Mouse (Mus musculus) layer of hippocampus, postnatal 25 days (tissue): ENCODE measurements around the gene Matk. TPM values are rescaled to one million over a fixed set of nuclear protein-coding genes. Genes with fewer than 3 reads are reported as not detected.

Experiments used
- DNase-seq, 2 experiments: peaks; one replicate each; pipeline ENCODE4 v3.0.0; 2022; ENCODE audit warnings: mixed read lengths in 2 of 2, low spot score in 1 of 2; ENCODE audit errors: extremely low spot score in 1 of 2
- microRNA-seq, 2 experiments: library from miRNA; unstranded; fragments of <30 nt; microRNA quantifications; one replicate each; pipeline ENCODE4 v1.2.0; 2021
- total RNA-seq, 2 experiments: library from RNA; stranded (reverse); gene quantifications; 2 replicates each; pipeline ENCODE4 v1.2.3; 2021

The Matk gene
- total RNA-seq, 2 experiments from 2014 or later, result 222 to 244 TPM

DNA sequence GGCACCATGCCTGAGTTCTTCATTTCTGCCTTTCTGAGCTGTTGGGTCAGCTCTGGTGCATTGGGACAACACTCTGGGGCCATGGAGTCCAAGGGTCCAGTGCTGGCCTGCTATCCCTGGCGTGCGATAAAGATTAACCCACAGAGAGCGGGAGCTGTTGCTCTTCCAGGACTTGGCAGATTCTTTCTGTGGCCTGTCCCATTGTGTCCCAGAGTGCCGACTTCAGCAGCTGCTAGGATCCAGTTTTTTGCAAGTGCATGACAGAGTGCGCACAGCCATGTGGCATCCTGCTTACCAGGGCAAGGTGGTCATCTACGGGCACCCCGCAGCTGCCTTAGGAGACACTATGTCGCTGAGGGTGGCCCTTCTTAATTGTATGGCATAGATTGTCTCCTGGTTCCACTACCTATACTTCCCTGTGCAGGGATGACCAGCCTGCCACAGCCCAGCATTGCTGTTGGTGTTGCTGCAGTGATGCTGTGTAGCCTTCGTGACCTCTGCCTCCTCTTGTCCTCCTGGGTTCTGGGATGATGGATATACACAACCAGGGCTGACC, 47.7 kb downstream of the Matk start:
- no peak for DNase-seq

DNA sequence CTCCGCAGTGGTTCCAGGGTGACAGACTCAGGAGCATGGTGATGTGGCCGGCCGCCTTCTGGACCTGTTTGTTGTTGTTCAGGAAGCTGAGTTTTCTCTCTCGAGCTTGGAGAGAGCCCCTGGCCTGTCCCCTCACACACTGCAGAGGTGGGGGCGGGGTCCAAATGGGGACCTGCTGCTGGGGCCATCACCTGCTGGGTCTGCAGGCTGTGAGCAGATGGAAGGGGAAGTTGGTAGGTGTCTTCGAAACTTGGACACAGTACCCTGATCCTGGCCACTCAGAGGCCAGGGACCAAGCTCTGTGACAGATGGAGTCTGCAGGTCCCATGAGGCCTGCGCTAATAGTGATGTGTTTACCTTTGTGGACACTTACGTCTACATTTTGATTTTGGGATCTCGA, 48.6 kb downstream of the Matk start:
- DNase-seq, result no peak

DNA sequence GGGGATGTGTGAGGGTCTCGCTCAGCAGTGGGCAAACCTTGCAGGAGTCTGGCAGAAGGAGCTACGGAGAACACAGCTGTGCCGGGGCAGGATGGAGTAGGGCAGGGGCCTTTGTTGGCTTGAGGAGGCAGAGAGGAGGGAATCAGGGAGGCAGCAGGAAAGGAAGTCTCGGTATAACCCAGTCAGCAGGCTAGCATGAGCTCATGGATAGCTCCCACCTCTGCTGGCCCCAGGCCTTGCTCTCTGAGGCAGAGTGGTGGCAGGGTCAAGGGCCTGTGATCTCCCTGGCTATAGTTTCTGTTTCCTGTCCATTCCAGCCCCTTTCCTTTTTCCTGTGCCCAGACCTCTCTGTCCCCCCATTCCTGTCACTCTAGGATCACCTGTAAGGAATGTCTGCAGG, 49.6 kb downstream of the Matk start:
- DNase-seq, result no peak

DNA sequence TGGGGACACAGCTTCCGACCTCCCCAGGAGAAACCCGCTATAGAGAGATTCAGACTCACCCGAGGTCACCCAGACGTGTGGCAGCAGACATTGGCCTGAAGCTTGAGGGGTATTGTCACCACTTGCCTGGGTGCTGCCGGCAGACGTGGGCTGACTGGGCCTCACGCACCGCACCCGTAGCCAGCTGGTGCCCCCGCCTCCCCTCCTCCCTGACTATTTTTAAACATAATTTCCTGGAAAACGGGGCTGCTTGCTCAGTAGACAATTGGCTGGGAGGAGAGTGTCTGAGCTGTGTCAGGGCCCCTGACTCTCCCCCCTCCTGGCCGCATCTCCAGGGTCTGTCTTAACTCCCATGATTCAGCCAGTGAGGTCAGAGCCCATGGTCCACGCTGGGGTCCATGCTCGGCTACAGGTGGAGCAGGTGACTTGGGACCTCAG, 50.1 kb downstream of the Matk start:
- DNase-seq, result no peak

GRCm38 (mm10) chr10:81303258-81303657, 50.5 kb downstream of the Matk start:
- DNase-seq, result no peak

DNA sequence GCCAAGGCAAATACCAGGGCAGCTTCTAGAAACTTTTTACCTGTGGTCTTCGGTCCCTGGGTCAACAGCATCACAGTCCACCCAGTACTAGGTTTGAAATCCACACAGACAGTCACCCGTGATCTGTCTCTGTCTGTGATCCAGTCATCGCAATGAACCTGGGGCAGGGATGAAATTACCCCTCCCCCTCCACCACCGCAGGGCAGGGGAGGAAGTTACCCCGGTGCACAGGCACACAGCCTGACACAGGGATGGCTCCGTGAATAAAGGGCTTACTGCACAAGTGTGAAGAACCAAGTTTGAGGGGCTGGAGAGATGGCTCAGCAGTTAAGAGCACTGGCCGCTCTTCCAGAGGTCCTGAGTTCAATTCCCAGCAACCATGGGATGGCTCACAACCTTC, 51.0 kb downstream of the Matk start:
- DNase-seq, result no peak

- DNase-seq, result peak in 1 of 2 experiments; percentile 68
These were observed 52.0 kb downstream of the Matk start for GRCm38 (mm10) chr10:81304597-81305238.

DNA sequence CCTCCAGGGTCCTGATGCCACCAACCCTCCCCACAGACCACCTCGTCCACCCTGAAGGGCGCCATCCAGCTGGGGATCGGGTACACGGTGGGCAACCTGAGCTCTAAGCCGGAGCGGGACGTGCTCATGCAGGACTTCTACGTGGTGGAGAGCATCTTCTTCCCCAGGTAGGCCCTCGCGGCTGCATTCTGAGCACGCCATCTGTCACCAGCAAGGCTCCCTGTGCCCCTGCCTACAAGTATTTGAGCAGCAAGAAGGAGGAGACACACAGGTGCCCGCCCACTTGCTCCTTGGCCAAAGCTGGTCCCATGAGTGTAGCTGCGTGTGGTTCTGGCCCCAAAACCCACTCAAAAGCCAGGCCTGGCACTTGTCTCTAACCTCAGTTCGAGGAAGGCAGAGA, 52.9 kb downstream of the Matk start:
- DNase-seq, result no peak

GRCm38 (mm10) chr10:81306173-81306668, 53.5 kb downstream of the Matk start:
- DNase-seq, result no peak

GRCm38 (mm10) chr10:81306837-81307682, 54.3 kb downstream of the Matk start:
- DNase-seq, result no peak

- no peak for DNase-seq
These were observed 56.8 kb downstream of the Matk start for GRCm38 (mm10) chr10:81309571-81309970.

Small RNAs within 50 kb of the gene (microRNA-seq; reads per million reads assigned to microRNA genes)
- gene Mir3057, result 43.9 to 71.7 reads per million in 2 experiments

Other genes starting within 250 kb of the Matk start
- gene Gng7, start 238.0 kb upstream of the Matk start, total RNA-seq, result 100 to 1,000 TPM; 180 to 184 TPM
- gene Diras1, start 227.3 kb upstream of the Matk start, total RNA-seq, result 100 to 1,000 TPM in 1 of 2 experiments, 10 to 100 TPM in 1; 98.7 to 103 TPM
- 10 to 100 TPM; 67.5 to 74.9 TPM for gene Slc39a3, start 215.5 kb upstream of the Matk start, total RNA-seq
- gene Sgta, start 192.8 kb upstream of the Matk start, total RNA-seq, result 100 to 1,000 TPM; 171 to 178 TPM
- gene Thop1, start 182.9 kb upstream of the Matk start, total RNA-seq, result 10 to 100 TPM; 51.3 to 54.6 TPM
- under 1 TPM; 0.81 to 0.94 TPM for gene Creb3l3, start 154.1 kb upstream of the Matk start, total RNA-seq
- gene Map2k2, start 147.0 kb upstream of the Matk start, total RNA-seq, result 100 to 1,000 TPM; 123 to 127 TPM
- gene Zbtb7a, start 117.7 kb upstream of the Matk start, total RNA-seq, result 100 to 1,000 TPM in 1 of 2 experiments, 10 to 100 TPM in 1; 94.7 to 101 TPM
- gene Pias4, start 85.0 kb upstream of the Matk start, total RNA-seq, result 10 to 100 TPM; 28.2 to 28.9 TPM
- gene Eef2, start 76.3 kb upstream of the Matk start, total RNA-seq, result 100 to 1,000 TPM; 896 to 944 TPM
- 10 to 100 TPM; 71.7 to 71.8 TPM for gene Dapk3, start 69.9 kb upstream of the Matk start, total RNA-seq
- not detected for gene 4930442H23Rik, start 69.1 kb upstream of the Matk start, total RNA-seq
- under 1 TPM; 0.19 to 0.20 TPM for gene Nmrk2, start 50.9 kb upstream of the Matk start, total RNA-seq
- gene Atcay, start 22.1 kb upstream of the Matk start, total RNA-seq, result 100 to 1,000 TPM; 154 to 155 TPM
- gene Zfr2, start 19.8 kb upstream of the Matk start, total RNA-seq, result 10 to 100 TPM; 55.6 to 69.0 TPM
- 10 to 100 TPM; 38.6 to 44.0 TPM for gene Mrpl54, start 14.0 kb downstream of the Matk start, total RNA-seq
- 10 to 100 TPM; 35.4 to 39.5 TPM for gene Apba3, start 14.0 kb downstream of the Matk start, total RNA-seq
- 1 to 10 TPM in 1 of 2 experiments, under 1 TPM in 1; 0.86 to 1.2 TPM for gene Tjp3, start 38.6 kb downstream of the Matk start, total RNA-seq
- 100 to 1,000 TPM; 306 to 318 TPM for gene Pip5k1c, start 40.0 kb downstream of the Matk start, total RNA-seq
- gene Cactin, start 68.2 kb downstream of the Matk start, total RNA-seq, result 10 to 100 TPM; 28.1 to 30.0 TPM
- 1 to 10 TPM; 1.1 to 1.5 TPM for gene Tbxa2r, start 75.8 kb downstream of the Matk start, total RNA-seq
- 1 to 10 TPM; 1.6 to 1.9 TPM for gene Gipc3, start 90.3 kb downstream of the Matk start, total RNA-seq
- 10 to 100 TPM; 31.3 to 31.6 TPM for gene Hmg20b, start 97.5 kb downstream of the Matk start, total RNA-seq
- gene Mfsd12, start 104.6 kb downstream of the Matk start, total RNA-seq, result 10 to 100 TPM; 46.6 to 50.7 TPM
- gene 4930404N11Rik, start 112.9 kb downstream of the Matk start, total RNA-seq, result 1 to 10 TPM; 1.1 to 1.2 TPM
- gene Fzr1, start 125.6 kb downstream of the Matk start, total RNA-seq, result 10 to 100 TPM; 65.9 to 66.6 TPM
- 10 to 100 TPM; 79.1 to 87.1 TPM for gene Dohh, start 131.5 kb downstream of the Matk start, total RNA-seq
- gene Gm48551, start 131.5 kb downstream of the Matk start, total RNA-seq, result 1 to 10 TPM; 2.6 to 3.7 TPM
- gene Gm48552, start 136.1 kb downstream of the Matk start, total RNA-seq, result 1 to 10 TPM; 3.2 to 4.7 TPM
- 1 to 10 TPM; 1.4 to 3.1 TPM for gene Smim24, start 140.1 kb downstream of the Matk start, total RNA-seq
- 10 to 100 TPM; 59.5 to 66.8 TPM for gene Nfic, start 202.7 kb downstream of the Matk start, total RNA-seq
- gene Celf5, start 229.8 kb downstream of the Matk start, total RNA-seq, result 100 to 1,000 TPM; 255 to 311 TPM
- gene Ncln, start 243.5 kb downstream of the Matk start, total RNA-seq, result 10 to 100 TPM; 83.0 to 94.6 TPM
- under 1 TPM; 0.35 to 0.54 TPM for gene S1pr4, start 247.2 kb downstream of the Matk start, total RNA-seq